Mouse (Mus musculus) kidney, postnatal 25 days (tissue): ENCODE data around the gene Exo5.
A peak's percentile ranks its signal among the peaks of the same experiment; 100 is the strongest.

Source experiments
- DNase-seq, 2 experiments: peaks; one replicate each; pipeline ENCODE4 v3.0.0; 2021; ENCODE audit warnings: mixed read lengths in 2 of 2

Gene Exo5

GRCm38 (mm10) chr4:120904533-120904932 lies 20.3 kb downstream of the Exo5 start:
- DNase-seq: no peak

GRCm38 (mm10) chr4:120895810-120896584 lies 28.8 kb downstream of the Exo5 start:
- DNase-seq: peak in 1 of 2 experiments; percentile 20

- DNase-seq: peak in 1 of 2 experiments; percentile 26
Observed at GRCm38 (mm10) chr4:120895226-120895625, 29.6 kb downstream of the Exo5 start.

GRCm38 (mm10) chr4:120894584-120894983 lies 30.2 kb downstream of the Exo5 start:
- DNase-seq: peak in 1 of 2 experiments; percentile 11

GRCm38 (mm10) chr4:120893656-120894401 lies 31.0 kb downstream of the Exo5 start:
- peak in 1 of 2 experiments; percentile 26 for DNase-seq

- DNase-seq: peak in 1 of 2 experiments; percentile 13
Observed at GRCm38 (mm10) chr4:120892516-120892915, 32.3 kb downstream of the Exo5 start.

- DNase-seq: peak in 1 of 2 experiments; percentile 22
Observed at GRCm38 (mm10) chr4:120891960-120892359, 32.9 kb downstream of the Exo5 start.

GRCm38 (mm10) chr4:120890754-120891440 lies 33.9 kb downstream of the Exo5 start:
- DNase-seq: peak in 1 of 2 experiments; percentile 33

- no peak for DNase-seq
Observed at GRCm38 (mm10) chr4:120888884-120889283, 35.9 kb downstream of the Exo5 start.

GRCm38 (mm10) chr4:120887381-120888112 lies 37.3 kb downstream of the Exo5 start:
- peak; percentile 54 to 72 for DNase-seq

GRCm38 (mm10) chr4:120886811-120887210 lies 38.0 kb downstream of the Exo5 start:
- peak in 1 of 2 experiments; percentile 22 for DNase-seq

GRCm38 (mm10) chr4:120886131-120886530 lies 38.7 kb downstream of the Exo5 start:
- DNase-seq: peak in 1 of 2 experiments; percentile 22

- DNase-seq: peak in 1 of 2 experiments; percentile 27
Observed at GRCm38 (mm10) chr4:120885208-120886120, 39.4 kb downstream of the Exo5 start.

- DNase-seq: peak in 1 of 2 experiments; percentile 19
Observed at GRCm38 (mm10) chr4:120882002-120882625, 42.7 kb downstream of the Exo5 start.

GRCm38 (mm10) chr4:120880731-120881432 lies 43.9 kb downstream of the Exo5 start:
- DNase-seq: no peak

- DNase-seq: no peak
Observed at GRCm38 (mm10) chr4:120879386-120879785, 45.4 kb downstream of the Exo5 start.

GRCm38 (mm10) chr4:120878728-120879127 lies 46.1 kb downstream of the Exo5 start:
- no peak for DNase-seq

GRCm38 (mm10) chr4:120875961-120876360 lies 48.9 kb downstream of the Exo5 start:
- DNase-seq: no peak
